Mouse (Mus musculus) liver, embryonic 14 days (tissue): ENCODE data around the gene Olfr774. TPM values are rescaled to one million over a fixed set of nuclear protein-coding genes. Genes with fewer than 3 reads are reported as not detected.

ENCODE experiments used
- polyA plus RNA-seq: library from polyadenylated mRNA; depleted of rRNA; stranded (reverse); fragments of >200 nt; gene quantifications from 2 replicates; pipeline ENCODE4 v1.2.3, GENCODE M21; 2012; rRNA removed

The Olfr774 gene
- not detected in 2 replicates for polyA plus RNA-seq

GRCm38 (mm10) chr10:129235904-129236303 lies at the start of gene Olfr774:
Olfr774 (plus strand) TSS chr10:129236204.

DNA sequence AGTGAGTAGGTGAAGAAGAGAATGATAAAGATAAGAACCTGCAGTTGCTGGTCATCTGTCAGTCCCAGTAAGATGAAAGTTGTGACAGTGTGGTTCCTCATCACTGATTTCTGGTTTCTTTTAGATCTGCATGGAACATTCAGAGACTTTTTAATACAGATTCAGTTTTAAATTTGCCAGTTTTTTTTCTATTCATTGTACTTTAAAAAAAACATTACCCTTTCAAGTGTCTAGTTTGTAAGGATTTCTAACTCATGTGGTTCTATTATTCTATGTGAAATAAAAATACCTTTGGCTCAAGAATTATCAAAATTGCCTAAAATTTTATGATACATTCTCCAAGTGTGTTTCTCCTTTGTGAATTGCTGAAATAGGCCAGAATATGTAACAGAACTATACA lies 48.7 kb upstream of the Olfr774 start, which contains the start of gene Olfr773:
Gene Olfr773 (minus strand): TSS at position 101 of the 400 bp plus-strand sequence.

GRCm38 (mm10) chr10:129248112-129248511 lies 12.1 kb downstream of the Olfr774 start, which contains the start of gene Olfr775:
Olfr775 (plus strand) TSS chr10:129248412.

DNA sequence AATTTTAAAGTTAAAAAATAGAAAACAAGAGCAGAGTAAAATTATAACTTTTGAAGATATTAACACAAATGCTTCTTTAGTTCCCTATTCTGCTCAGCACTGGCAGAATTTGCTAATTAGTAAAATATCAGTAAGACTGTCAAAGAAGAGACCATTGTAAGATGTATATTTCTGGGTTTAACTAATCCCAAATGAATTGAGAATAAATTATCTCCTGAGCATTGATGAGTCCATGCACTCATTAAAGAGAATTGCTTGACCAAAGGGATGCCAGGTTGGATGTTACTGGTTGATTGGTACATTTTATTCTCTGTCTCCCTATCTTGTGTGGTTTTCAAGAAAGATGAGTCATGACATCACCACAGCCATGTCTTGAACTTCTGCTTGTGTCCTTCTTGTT lies 22.8 kb downstream of the Olfr774 start, which contains the start of gene Olfr776:
Gene Olfr776 (plus strand): TSS at position 301 of the 400 bp plus-strand sequence.

GRCm38 (mm10) chr10:129271081-129271535 lies 35.1 kb downstream of the Olfr774 start, which contains the start of gene Olfr777:
Olfr777 (minus strand) TSS chr10:129271485.

Other genes with a start within 250 kb of the Olfr774 start
- gene Olfr9, start 246.8 kb upstream of the Olfr774 start, polyA plus RNA-seq, result not detected in 2 replicates
- gene Olfr763, start 225.4 kb upstream of the Olfr774 start, polyA plus RNA-seq, result not detected in 2 replicates
- not detected in 2 replicates for gene Olfr764-ps1, start 196.3 kb upstream of the Olfr774 start, polyA plus RNA-seq
- gene Olfr765, start 186.2 kb upstream of the Olfr774 start, polyA plus RNA-seq, result not detected in 2 replicates
- not detected in 2 replicates for gene Olfr766-ps1, start 167.2 kb upstream of the Olfr774 start, polyA plus RNA-seq
- not detected in 2 replicates for gene Olfr767, start 153.3 kb upstream of the Olfr774 start, polyA plus RNA-seq
- not detected in 2 replicates for gene Olfr768, start 136.8 kb upstream of the Olfr774 start, polyA plus RNA-seq
- not detected in 2 replicates for gene Olfr769, start 118.3 kb upstream of the Olfr774 start, polyA plus RNA-seq
- gene Olfr770, start 97.2 kb upstream of the Olfr774 start, polyA plus RNA-seq, result not detected in 2 replicates
- gene Olfr771, start 71.5 kb upstream of the Olfr774 start, polyA plus RNA-seq, result not detected in 2 replicates
- not detected in 2 replicates for gene Olfr772, start 58.3 kb upstream of the Olfr774 start, polyA plus RNA-seq
- not detected in 2 replicates for gene Olfr773, start 48.8 kb upstream of the Olfr774 start, polyA plus RNA-seq
- gene Olfr775, start 12.2 kb downstream of the Olfr774 start, polyA plus RNA-seq, result not detected in 2 replicates
- not detected in 2 replicates for gene Olfr776, start 22.9 kb downstream of the Olfr774 start, polyA plus RNA-seq
- not detected in 2 replicates for gene Olfr777, start 35.3 kb downstream of the Olfr774 start, polyA plus RNA-seq
- not detected in 2 replicates for gene Olfr780, start 81.9 kb downstream of the Olfr774 start, polyA plus RNA-seq
- gene Olfr781, start 92.7 kb downstream of the Olfr774 start, polyA plus RNA-seq, result not detected in 2 replicates
- gene Olfr782, start 112.6 kb downstream of the Olfr774 start, polyA plus RNA-seq, result not detected in 2 replicates
- gene Olfr784, start 147.9 kb downstream of the Olfr774 start, polyA plus RNA-seq, result 0.01 TPM in 1 of 2 replicates, not detected in the other
- gene Olfr785, start 169.2 kb downstream of the Olfr774 start, polyA plus RNA-seq, result not detected in 2 replicates
- gene Olfr786, start 191.1 kb downstream of the Olfr774 start, polyA plus RNA-seq, result not detected in 2 replicates
- not detected in 2 replicates for gene Olfr787, start 225.7 kb downstream of the Olfr774 start, polyA plus RNA-seq
- not detected in 2 replicates for gene Olfr788, start 234.8 kb downstream of the Olfr774 start, polyA plus RNA-seq
- gene Olfr789, start 248.5 kb downstream of the Olfr774 start, polyA plus RNA-seq, result not detected in 2 replicates